14 mouse cellular contexts compared by ENCODE assay signal in the genomic region with DNA sequence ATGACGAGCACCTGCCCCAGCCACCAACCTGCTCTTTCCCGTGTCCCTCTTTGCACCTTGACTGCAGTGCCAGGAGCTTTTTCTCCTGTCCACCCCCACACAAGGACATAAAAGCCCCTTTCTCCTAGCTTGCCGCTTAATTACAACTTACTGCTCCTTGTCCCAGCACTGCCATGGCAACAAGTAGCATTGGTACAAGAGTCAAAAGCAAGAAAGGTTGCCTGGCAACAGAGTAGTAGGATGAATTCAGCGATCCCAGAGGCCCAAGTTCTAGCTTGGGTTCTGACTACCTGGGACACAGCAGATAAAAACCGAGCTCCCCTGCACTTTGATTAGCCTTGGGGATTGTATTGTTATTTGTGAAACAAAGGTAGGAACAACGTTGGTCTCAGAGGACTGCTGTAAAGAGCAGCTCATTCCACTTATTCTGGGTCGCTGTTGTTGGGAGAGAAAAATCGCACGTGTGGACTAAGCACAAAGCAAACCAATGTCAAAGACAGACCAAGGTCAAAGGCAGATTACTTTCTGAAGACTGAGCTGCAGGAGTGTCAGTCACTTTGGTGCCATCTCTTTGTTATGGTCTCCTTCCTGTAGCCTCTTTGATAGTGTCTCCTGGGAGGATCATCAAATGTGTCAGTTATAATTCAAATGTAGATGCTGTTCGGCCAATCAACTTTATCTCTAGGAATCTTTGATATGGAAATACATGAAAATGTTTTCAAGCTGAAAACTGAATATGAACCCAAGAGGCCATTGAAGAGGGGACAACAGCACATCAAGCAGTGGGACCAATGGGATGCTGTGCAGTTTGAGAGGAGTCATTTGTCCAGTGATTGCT.
DNase-seq lines count a peak whose midpoint lies in the region; ATAC-seq lines count a peak whose summit lies in the region.
"Had no signal": no experiment of that assay in that cellular context is flagged by ENCODE, and none has a peak within 500 bp of the region (broad histone marks: within the 10 kb centered on the region; RNA-seq: fewer than 3 reads in every experiment).

No protein-coding gene starts in this region.

- no peaks in the 10 kb centered on the region for H3K27me3 ChIP-seq in neural tube, embryonic 11.5 days (ENCODE audit: control insufficient read depth, insufficient read depth, low read length)
- 0 out of 2 replicates have a peak, but pooled peaks cover 3% of the 10 kb centered on the region for H3K27me3 ChIP-seq in neural tube, embryonic 15.5 days (replicated peaks)
- H3K27me3 ChIP-seq: Patski had no signal

- no peak overlapping the region for H3K4me3 ChIP-seq in neural tube, embryonic 11.5 days (ENCODE audit: low read depth, low read length)
- no peak overlapping the region for H3K4me3 ChIP-seq in neural tube, embryonic 15.5 days (replicated peaks)
- H3K4me3 ChIP-seq: embryonic facial prominence, embryonic 15.5 days; kidney, embryonic 15.5 days had no signal

- 0 out of 2 replicates have a peak, but pooled peaks cover 4% of the 10 kb centered on the region for H3K4me1 ChIP-seq in neural tube, embryonic 11.5 days (ENCODE audit: control insufficient read depth, insufficient read depth, low read length)
- peaks cover 10% of the 10 kb centered on the region for H3K4me1 ChIP-seq in neural tube, embryonic 15.5 days
- H3K4me1 ChIP-seq: embryonic facial prominence, embryonic 15.5 days had no signal

- no peak overlapping the region for H3K9ac ChIP-seq in neural tube, embryonic 11.5 days (ENCODE audit: low read length)
- H3K9ac ChIP-seq in neural tube, embryonic 15.5 days (replicated peaks): no peak overlapping the region
- H3K9ac ChIP-seq: embryonic facial prominence, embryonic 15.5 days; kidney, embryonic 15.5 days; liver, postnatal 0 days had no signal

- no peaks in the 10 kb centered on the region for H3K36me3 ChIP-seq in neural tube, embryonic 11.5 days (ENCODE audit: control insufficient read depth, insufficient read depth, low read length)
- no peaks in the 10 kb centered on the region for H3K36me3 ChIP-seq in neural tube, embryonic 15.5 days
- H3K36me3 ChIP-seq: embryonic facial prominence, embryonic 15.5 days; kidney, embryonic 15.5 days had no signal

- H3K9me3 ChIP-seq in neural tube, embryonic 11.5 days (ENCODE audit: control insufficient read depth, low read length): no peaks in the 10 kb centered on the region
- H3K9me3 ChIP-seq in neural tube, embryonic 15.5 days (replicated peaks): no peaks in the 10 kb centered on the region
- H3K9me3 ChIP-seq: embryonic facial prominence, embryonic 15.5 days; kidney, embryonic 15.5 days had no signal

- H3K4me2 ChIP-seq in neural tube, embryonic 11.5 days (ENCODE audit: low read depth): no peak overlapping the region
- H3K4me2 ChIP-seq in neural tube, embryonic 15.5 days: no peak overlapping the region
- H3K4me2 ChIP-seq: embryonic facial prominence, embryonic 15.5 days; kidney, embryonic 15.5 days had no signal

- ATAC-seq in neural tube, embryonic 11.5 days (ENCODE audit: insufficient read depth, low FRiP score, low TSS enrichment): peak; percentile 41
- peak; percentile 69; the same call in 1 of the 2 replicates for ATAC-seq in neural tube, embryonic 15.5 days (ENCODE audit: low FRiP score)
- ATAC-seq: liver, postnatal 0 days; Patski had no signal

- H3K27ac ChIP-seq in neural tube, embryonic 11.5 days (ENCODE audit: low read depth, low read length): no peak overlapping the region
- no peak overlapping the region for H3K27ac ChIP-seq in neural tube, embryonic 15.5 days (replicated peaks)
- H3K27ac ChIP-seq: embryonic facial prominence, embryonic 15.5 days; kidney, embryonic 15.5 days had no signal

- peak; percentile 46 for DNase-seq in neural tube, embryonic 11.5 days (ENCODE audit: low spot score)
- DNase-seq in neural tube, embryonic 10.5 days (ENCODE audit: extremely low spot score, low spot score): no peak
- peak; percentile 43 for DNase-seq in brain, embryonic 18.5 days (ENCODE audit: low read depth, low spot score)
- DNase-seq in mesoderm, embryonic 11.5 days (ENCODE audit: low read depth, low spot score): peak; percentile 34
- no peak for DNase-seq in kidney, adult 11 months
- DNase-seq in cerebellum, adult 11-12 months: no peak
- DNase-seq: cerebellum, adult 8-10 months; layer of hippocampus, adult 9-11 months; liver, postnatal 0 days; thymus, postnatal 36 days had no signal

- WGBS in neural tube, embryonic 11.5 days: 44% methylated on average over 10 of the region's 10 CpGs
- 23% methylated on average over 10 of the region's 10 CpGs for WGBS in neural tube, embryonic 15.5 days

Comparison
In these comparisons a context has a peak if more than half of its experiments do, and no peak if none do; other contexts are left out.
1. DNase-seq: peak in neural tube, embryonic 11.5 days (single experiment), brain, embryonic 18.5 days (single experiment) and mesoderm, embryonic 11.5 days (single experiment); none in neural tube, embryonic 10.5 days (single experiment), kidney, adult 11 months (single experiment) and cerebellum, adult 11-12 months (single experiment).